Mouse (Mus musculus) lung, embryonic 14.5 days (tissue): ENCODE data around the gene Brd1. TPM values are rescaled to one million over a fixed set of nuclear protein-coding genes. Genes with fewer than 3 reads are reported as not detected.

ENCODE experiments used
- ATAC-seq: fragments of 200-750 bp; cut with Nextera tagmentation; 2 replicates; pipeline ENCODE4 v1.8.0; 2017; ENCODE audit warnings: mild to moderate bottlenecking, moderate TSS enrichment, moderate library complexity; ENCODE audit not compliant: insufficient read depth
- DNase-seq: peaks from one replicate; pipeline ENCODE4 v3.0.0-alpha.2; 2015
- H3K27ac ChIP-seq: fragments of 300-500 bp; sonication (generic); 2 replicates; pipeline ENCODE4 v1.5.1; 2014; ENCODE audit warnings: low read depth, mild to moderate bottlenecking, moderate library complexity
- H3K27me3 ChIP-seq: fragments of 300-500 bp; sonication (generic); 2 replicates; pipeline ENCODE4 v1.6.1; 2014; ENCODE audit warnings: low read length, control low read depth; ENCODE audit not compliant: insufficient read depth
- H3K36me3 ChIP-seq: fragments of 300-500 bp; sonication (generic); 2 replicates; pipeline ENCODE4 v1.6.1; 2014; ENCODE audit warnings: control low read depth; ENCODE audit not compliant: insufficient read depth
- H3K4me1 ChIP-seq: fragments of 300-500 bp; sonication (generic); 2 replicates; pipeline ENCODE4 v1.6.1; 2014; ENCODE audit warnings: antibody characterized with exemption, control low read depth; ENCODE audit not compliant: insufficient read depth
- H3K4me2 ChIP-seq: fragments of 300-500 bp; sonication (generic); 2 replicates; pipeline ENCODE4 v1.6.1; 2014; ENCODE audit warnings: mild to moderate bottlenecking
- H3K4me3 ChIP-seq: fragments of 300-500 bp; sonication (generic); 2 replicates; pipeline ENCODE4 v1.5.1; 2014; ENCODE audit warnings: low read depth, low read length
- H3K9ac ChIP-seq: fragments of 300-500 bp; sonication (generic); 2 replicates; pipeline ENCODE4 v1.6.1; 2014
- H3K9me3 ChIP-seq: fragments of 300-500 bp; sonication (generic); 2 replicates; pipeline ENCODE4 v1.6.1; 2016; ENCODE audit warnings: low read depth, low read length, control low read depth
- CTCF ChIP-seq: IDR thresholded peaks from 2 replicates; pipeline ENCODE4 v1.5.1; 2016; ENCODE audit warnings: antibody characterized with exemption, low read depth
- WGBS: fragments of 180-500 bp; shearing (Covaris S2); extraction: QIAGEN DNeasy Blood & Tissue Kit; methylation state at CpG from one replicate; pipeline ENCODE4 v1.1.7; 2014; 5-methylcytosine and 5-hydroxymethylcytosine counted together
- polyA plus RNA-seq: library from polyadenylated mRNA; unstranded; fragments of >200 nt; fragmentation: Nextera tagmentation; extraction: Ambion mirVana; gene quantifications from 2 replicates; pipeline ENCODE4 v1.2.1, GENCODE M21; 2014

Brd1 gene
- polyA plus RNA-seq, 1 experiment from 2014 or later: 23.1 TPM

GRCm38 (mm10) chr15:88691129-88691528 is 42.9 kb downstream of the Brd1 start:
- no peak overlapping the region for H3K27ac ChIP-seq
- peaks cover 4% of the 10 kb centered on the region; the same call in 1 of the 2 replicates for H3K4me1 ChIP-seq
- no peaks in the 10 kb centered on the region for H3K9me3 ChIP-seq
- no peak overlapping the region for H3K4me3 ChIP-seq
- no peak overlapping the region for H3K9ac ChIP-seq
- DNase-seq (no peak), ATAC-seq (no peak)
- H3K36me3 ChIP-seq: peaks cover 93% of the 10 kb centered on the region
- no peak for TF ChIP-seq CTCF
- no peaks in the 10 kb centered on the region for H3K27me3 ChIP-seq
- no peak overlapping the region for H3K4me2 ChIP-seq
- 93% methylated on average over 12 of the region's 12 CpGs for WGBS

- H3K27me3 ChIP-seq: no peaks in the 10 kb centered on the region
- peaks cover 78% of the 10 kb centered on the region for H3K36me3 ChIP-seq
- no peak for TF ChIP-seq CTCF
- H3K4me2 ChIP-seq: no peak overlapping the region
- H3K4me3 ChIP-seq: no peak overlapping the region
- ATAC-seq: no peak
- no peaks in the 10 kb centered on the region for H3K4me1 ChIP-seq
- no peak overlapping the region for H3K27ac ChIP-seq
- DNase-seq: no peak
- 78% methylated on average over 10 of the region's 10 CpGs for WGBS
- H3K9ac ChIP-seq: no peak overlapping the region
- H3K9me3 ChIP-seq: no peaks in the 10 kb centered on the region
Measured at GRCm38 (mm10) chr15:88688120-88688519, 45.9 kb downstream of the Brd1 start.

GRCm38 (mm10) chr15:88686725-88687124 is 47.3 kb downstream of the Brd1 start:
- Histone ChIP-seq H3K9ac (no peak overlapping the region), H3K4me2 (no peak overlapping the region), H3K9me3 (no peaks in the 10 kb centered on the region), H3K4me1 (no peaks in the 10 kb centered on the region), H3K36me3 (peaks cover 66% of the 10 kb centered on the region), H3K4me3 (no peak overlapping the region), H3K27me3 (no peaks in the 10 kb centered on the region), H3K27ac (no peak overlapping the region)
- no peak for DNase-seq
- ATAC-seq: no peak
- TF ChIP-seq CTCF: no peak
- 84% methylated on average over 5 of the region's 5 CpGs for WGBS

- DNase-seq: no peak
- Histone ChIP-seq H3K36me3 (peaks cover 39% of the 10 kb centered on the region), H3K9ac (no peak overlapping the region), H3K27me3 (no peaks in the 10 kb centered on the region), H3K9me3 (no peaks in the 10 kb centered on the region), H3K4me3 (no peak overlapping the region), H3K4me1 (no peaks in the 10 kb centered on the region), H3K4me2 (no peak overlapping the region), H3K27ac (no peak overlapping the region)
- 81% methylated on average over 6 of the region's 6 CpGs for WGBS
- ATAC-seq: no peak
- TF ChIP-seq CTCF: no peak
Measured at GRCm38 (mm10) chr15:88684039-88684438, 50.0 kb downstream of the Brd1 start.

- Histone ChIP-seq H3K9me3 (no peaks in the 10 kb centered on the region), H3K4me2 (no peak overlapping the region), H3K9ac (no peak overlapping the region), H3K36me3 (peaks cover 9% of the 10 kb centered on the region), H3K27ac (no peak overlapping the region), H3K27me3 (no peaks in the 10 kb centered on the region), H3K4me1 (no peaks in the 10 kb centered on the region), H3K4me3 (no peak overlapping the region)
- WGBS: 68% methylated on average over 5 of the region's 5 CpGs
- DNase-seq (no peak), ATAC-seq (no peak)
- TF ChIP-seq CTCF: no peak
Measured at GRCm38 (mm10) chr15:88680931-88681330, 53.1 kb downstream of the Brd1 start.

GRCm38 (mm10) chr15:88677568-88677967 is 56.5 kb downstream of the Brd1 start:
- H3K27me3 ChIP-seq: no peaks in the 10 kb centered on the region
- no peaks in the 10 kb centered on the region for H3K36me3 ChIP-seq
- H3K9me3 ChIP-seq: no peaks in the 10 kb centered on the region
- no peak for TF ChIP-seq CTCF
- H3K4me2 ChIP-seq: no peak overlapping the region
- H3K9ac ChIP-seq: no peak overlapping the region
- no peak for ATAC-seq
- 89% methylated on average over 5 of the region's 5 CpGs for WGBS
- no peak overlapping the region for H3K27ac ChIP-seq
- no peaks in the 10 kb centered on the region for H3K4me1 ChIP-seq
- no peak overlapping the region for H3K4me3 ChIP-seq
- DNase-seq: no peak

GRCm38 (mm10) chr15:88675998-88676397 is 58.0 kb downstream of the Brd1 start:
- Histone ChIP-seq H3K9ac (no peak overlapping the region), H3K4me1 (no peaks in the 10 kb centered on the region), H3K27me3 (no peaks in the 10 kb centered on the region), H3K36me3 (no peaks in the 10 kb centered on the region), H3K4me3 (no peak overlapping the region), H3K27ac (no peak overlapping the region), H3K4me2 (no peak overlapping the region), H3K9me3 (no peaks in the 10 kb centered on the region)
- DNase-seq (no peak), ATAC-seq (no peak)
- TF ChIP-seq CTCF: no peak
- 73% methylated on average over 5 of the region's 5 CpGs for WGBS

GRCm38 (mm10) chr15:88668693-88669092 is 65.3 kb downstream of the Brd1 start:
- H3K4me2 ChIP-seq: no peak overlapping the region
- no peaks in the 10 kb centered on the region for H3K4me1 ChIP-seq
- H3K36me3 ChIP-seq: no peaks in the 10 kb centered on the region
- 75% methylated on average over 2 of the region's 2 CpGs for WGBS
- no peaks in the 10 kb centered on the region for H3K9me3 ChIP-seq
- H3K9ac ChIP-seq: no peak overlapping the region
- no peak for TF ChIP-seq CTCF
- no peak for DNase-seq
- H3K4me3 ChIP-seq: no peak overlapping the region
- no peak for ATAC-seq
- no peaks in the 10 kb centered on the region for H3K27me3 ChIP-seq
- H3K27ac ChIP-seq: no peak overlapping the region
